In genomic region chr4:88727324-88727723, GRCm38 (mm10) we compare ENCODE assay signal across 9 mouse cellular contexts. TPM values are rescaled to one million over a fixed set of nuclear protein-coding genes. Genes with fewer than 3 reads are reported as not detected.
DNase-seq lines count a peak whose midpoint lies in the region; ATAC-seq and TF ChIP-seq lines count a peak whose summit lies in the region.
"Had no signal": no experiment of that assay in that cellular context is flagged by ENCODE, and none has a peak within 500 bp of the region (broad histone marks: within the 10 kb centered on the region; RNA-seq: fewer than 3 reads in every experiment).

No protein-coding gene starts in this region.

- H3K4me1 ChIP-seq in cortical plate, adult 2 months (ENCODE audit: control insufficient read depth, insufficient read depth, low read length): no peaks in the 10 kb centered on the region
- H3K4me1 ChIP-seq in liver, embryonic 11.5 days (replicated peaks; ENCODE audit: control insufficient read depth, insufficient read depth, low read length): no peaks in the 10 kb centered on the region
- no peaks in the 10 kb centered on the region for H3K4me1 ChIP-seq in stomach, postnatal 0 days (replicated peaks; ENCODE audit: control insufficient read depth, insufficient read depth)

- no peaks in the 10 kb centered on the region for H3K79me2 ChIP-seq in C2C12 (ENCODE audit: control insufficient read depth, insufficient read depth)

- no peaks in the 10 kb centered on the region for H3K79me3 ChIP-seq in C2C12 (ENCODE audit: low read depth)

- H3K9ac ChIP-seq in liver, embryonic 11.5 days (ENCODE audit: low read depth, low read length): no peak overlapping the region
- no peak overlapping the region for H3K9ac ChIP-seq in stomach, postnatal 0 days (ENCODE audit: low read length)

- no peak for TF ChIP-seq EP300 in stomach, postnatal 0 days (optimal IDR thresholded peaks at IDR 0.05)

- peak; percentile 60 for ATAC-seq in liver, embryonic 11.5 days (replicated peaks; ENCODE audit: low FRiP score)
- no peak for ATAC-seq in stomach, postnatal 0 days (ENCODE audit: low FRiP score, low TSS enrichment)

- no peak overlapping the region for H3ac ChIP-seq in C2C12 (ENCODE audit: control insufficient read depth, insufficient read length, low read depth)

- no peak for TF ChIP-seq POLR2A in cortical plate, adult 2 months (IDR thresholded peaks at IDR 0.05; ENCODE audit: extremely low read depth, insufficient read depth, low read length)

- no peaks in the 10 kb centered on the region for H3K36me3 ChIP-seq in C2C12 (ENCODE audit: control insufficient read depth, insufficient read depth)
- no peaks in the 10 kb centered on the region for H3K36me3 ChIP-seq in liver, embryonic 11.5 days (ENCODE audit: control insufficient read depth, insufficient read depth, low read length)
- H3K36me3 ChIP-seq in stomach, postnatal 0 days (ENCODE audit: control insufficient read depth, insufficient read depth, low read length): no peaks in the 10 kb centered on the region

- 0% methylated on average over 1 of the region's 1 CpGs for WGBS in liver, embryonic 11.5 days
- 0% methylated on average over 1 of the region's 1 CpGs for WGBS in stomach, postnatal 0 days

- H3K4me3 ChIP-seq in gastrocnemius, adult 2 months: no peak overlapping the region
- no peak overlapping the region for H3K4me3 ChIP-seq in C2C12 (ENCODE audit: insufficient read depth, poor library complexity, severe bottlenecking)
- H3K4me3 ChIP-seq in cortical plate, adult 2 months (ENCODE audit: insufficient read depth, low read length): no peak overlapping the region
- H3K4me3 ChIP-seq in liver, embryonic 11.5 days (ENCODE audit: low read depth, low read length): no peak overlapping the region
- H3K4me3 ChIP-seq in stomach, postnatal 0 days (ENCODE audit: low read depth, low read length): no peak overlapping the region

- peak; percentile 36 for DNase-seq in gastrocnemius, adult 2 months
- no peak for DNase-seq in gastrocnemius, postnatal 36 days
- DNase-seq in liver, embryonic 11.5 days (ENCODE audit: low spot score): no peak
- peak; percentile 36 for DNase-seq in stomach, postnatal 0 days (ENCODE audit: low spot score)
- DNase-seq in layer of hippocampus, adult 9-10 months (ENCODE audit: low spot score): no peak
- DNase-seq in testis, postnatal 14 days (ENCODE audit: low spot score): no peak

- no peak overlapping the region for H3K4me2 ChIP-seq in liver, embryonic 11.5 days
- no peak overlapping the region for H3K4me2 ChIP-seq in stomach, postnatal 0 days (replicated peaks; ENCODE audit: low read depth)

- H3K27me3 ChIP-seq in C2C12 (ENCODE audit: control insufficient read depth, insufficient read depth, insufficient read length): no peaks in the 10 kb centered on the region
- no peaks in the 10 kb centered on the region for H3K27me3 ChIP-seq in liver, embryonic 11.5 days (replicated peaks; ENCODE audit: control insufficient read depth, insufficient read depth, low read length)
- no peaks in the 10 kb centered on the region for H3K27me3 ChIP-seq in stomach, postnatal 0 days (ENCODE audit: control insufficient read depth, insufficient read depth, low read length)

- intact Hi-C loops in gastrocnemius, adult 2 months (cut with DNase I): loop anchor here (1.0 kb wide), 1 partner anchor 31 kb away; no protein-coding TSS in a partner anchor
- intact Hi-C loops in gastrocnemius, postnatal 36 days (cut with DNase I): loop anchor here (1.0 kb wide), 1 partner anchor 30 kb away; no protein-coding TSS in a partner anchor

- no peaks in the 10 kb centered on the region for H3K9me3 ChIP-seq in liver, embryonic 11.5 days (ENCODE audit: control insufficient read depth, low read length)
- H3K9me3 ChIP-seq in stomach, postnatal 0 days (ENCODE audit: control insufficient read depth, low read length): no peaks in the 10 kb centered on the region

- H3K27ac ChIP-seq in gastrocnemius, adult 2 months: no peak overlapping the region
- H3K27ac ChIP-seq in cortical plate, adult 2 months (ENCODE audit: insufficient read depth, low read length): no peak overlapping the region
- no peak overlapping the region for H3K27ac ChIP-seq in liver, embryonic 11.5 days (ENCODE audit: low read depth, low read length)
- no peak overlapping the region for H3K27ac ChIP-seq in stomach, postnatal 0 days (replicated peaks)

- peak; percentile 75 for TF ChIP-seq CTCF in gastrocnemius, adult 2 months (IDR thresholded peaks at IDR 0.05)
- TF ChIP-seq CTCF in C2C12 (IDR thresholded peaks at IDR 0.05; ENCODE audit: control insufficient read depth, insufficient read depth, insufficient read length): peak; percentile 11
- peak; percentile 56 for TF ChIP-seq CTCF in cortical plate, adult 2 months (IDR thresholded peaks at IDR 0.05; ENCODE audit: extremely low read depth, insufficient read depth, low read length)
- TF ChIP-seq CTCF in stomach, postnatal 0 days (IDR thresholded peaks at IDR 0.05; ENCODE audit: low read depth): peak; percentile 82

TF ChIP-seq in C2C12, 6 proteins besides CTCF, POLR2A, EP300 and RAD21:
- TF ChIP-seq FOSL1 (IDR thresholded peaks at IDR 0.05; ENCODE audit: insufficient read depth, low read length, poor library complexity, severe bottlenecking): no peak
- TF ChIP-seq MAX (IDR thresholded peaks at IDR 0.05): no peak
- TF ChIP-seq CEBPB (IDR thresholded peaks at IDR 0.05; ENCODE audit: low read depth): no peak
- no peak for TF ChIP-seq MYOG (IDR thresholded peaks at IDR 0.05; ENCODE audit: control insufficient read depth, extremely low read depth, insufficient read length)
- no peak for TF ChIP-seq MYOD1 (IDR thresholded peaks at IDR 0.05; ENCODE audit: control insufficient read depth, insufficient read length, low read depth)
- TF ChIP-seq USF1 (IDR thresholded peaks at IDR 0.05; ENCODE audit: low read depth): no peak

RNA-seq across cellular contexts. Expression of gene Klhl9, which starts 5.1 kb away (rescaled TPM):
- total RNA-seq in gastrocnemius, adult 2 months (2021): 10 to 100 TPM; 51.6 to 58.9 TPM
- 10 to 100 TPM; 43.9 to 50.4 TPM for total RNA-seq in gastrocnemius, postnatal 36 days (2021)
- 11.6 TPM for polyA plus RNA-seq in C2C12 (2012; fragmentation: generic; extraction: Trizol)
- polyA plus RNA-seq in cortical plate, adult 2 months (2012; rRNA removed): 38.5 and 40.5 TPM in 2 replicates
- 65.1 and 72.9 TPM in 2 replicates for polyA plus RNA-seq in liver, embryonic 11.5 days (2014; fragmentation: Nextera tagmentation; extraction: Ambion mirVana)
- 39.8 and 40.6 TPM in 2 replicates for polyA plus RNA-seq in stomach, postnatal 0 days (2015; fragmentation: Nextera tagmentation; extraction: Ambion mirVana)

RNA-seq across cellular contexts. Expression of gene Gm26566, which starts 5.7 kb away (rescaled TPM):
- under 1 TPM; 0.22 to 0.48 TPM for total RNA-seq in gastrocnemius, adult 2 months (2021)
- total RNA-seq in gastrocnemius, postnatal 36 days (2021): under 1 TPM in 1 of 2 experiments, not detected in 1; 0.42 TPM
- 1.9 TPM for polyA plus RNA-seq in C2C12 (2012; fragmentation: generic; extraction: Trizol)
- 0.61 and 1.2 TPM in 2 replicates for polyA plus RNA-seq in cortical plate, adult 2 months (2012; rRNA removed)
- polyA plus RNA-seq in liver, embryonic 11.5 days (2014; fragmentation: Nextera tagmentation; extraction: Ambion mirVana): 0.85 and 0.96 TPM in 2 replicates
- 0.19 and 0.51 TPM in 2 replicates for polyA plus RNA-seq in stomach, postnatal 0 days (2015; fragmentation: Nextera tagmentation; extraction: Ambion mirVana)

RNA-seq across cellular contexts. Expression of gene Gm13271, which starts 27.3 kb away (rescaled TPM):
- not detected for total RNA-seq in gastrocnemius, adult 2 months (2021)
- not detected for total RNA-seq in gastrocnemius, postnatal 36 days (2021)
- polyA plus RNA-seq in C2C12 (2012; fragmentation: generic; extraction: Trizol): not detected
- not detected in 2 replicates for polyA plus RNA-seq in cortical plate, adult 2 months (2012; rRNA removed)
- not detected in 2 replicates for polyA plus RNA-seq in liver, embryonic 11.5 days (2014; fragmentation: Nextera tagmentation; extraction: Ambion mirVana)
- polyA plus RNA-seq in stomach, postnatal 0 days (2015; fragmentation: Nextera tagmentation; extraction: Ambion mirVana): not detected in 2 replicates

RNA-seq across cellular contexts. Expression of gene Gm13283, which starts 32.6 kb away (rescaled TPM):
- not detected for total RNA-seq in gastrocnemius, adult 2 months (2021)
- not detected for total RNA-seq in gastrocnemius, postnatal 36 days (2021)
- not detected for polyA plus RNA-seq in C2C12 (2012; fragmentation: generic; extraction: Trizol)
- not detected in 2 replicates for polyA plus RNA-seq in cortical plate, adult 2 months (2012; rRNA removed)
- polyA plus RNA-seq in liver, embryonic 11.5 days (2014; fragmentation: Nextera tagmentation; extraction: Ambion mirVana): not detected in 2 replicates
- polyA plus RNA-seq in stomach, postnatal 0 days (2015; fragmentation: Nextera tagmentation; extraction: Ambion mirVana): 0.21 and 0.24 TPM in 2 replicates
- polyA plus RNA-seq: gonadal fat pad, adult 2 months had no signal

RNA-seq across cellular contexts. Expression of gene Ifnab, which starts 36.2 kb away (rescaled TPM):
- not detected for total RNA-seq in gastrocnemius, adult 2 months (2021)
- total RNA-seq in gastrocnemius, postnatal 36 days (2021): not detected
- polyA plus RNA-seq in C2C12 (2012; fragmentation: generic; extraction: Trizol): not detected
- polyA plus RNA-seq in cortical plate, adult 2 months (2012; rRNA removed): not detected in 2 replicates
- polyA plus RNA-seq in liver, embryonic 11.5 days (2014; fragmentation: Nextera tagmentation; extraction: Ambion mirVana): not detected in 2 replicates
- polyA plus RNA-seq in stomach, postnatal 0 days (2015; fragmentation: Nextera tagmentation; extraction: Ambion mirVana): not detected in 2 replicates
- polyA plus RNA-seq: gonadal fat pad, adult 2 months had no signal

Comparison
In these comparisons a context has a peak if more than half of its experiments do, and no peak if none do; other contexts are left out.
1. DNase-seq: peak in gastrocnemius, adult 2 months (single experiment) and stomach, postnatal 0 days (single experiment); none in gastrocnemius, postnatal 36 days (0 of 2), liver, embryonic 11.5 days (single experiment), layer of hippocampus, adult 9-10 months (single experiment) and testis, postnatal 14 days (single experiment).
2. CTCF ChIP-seq: peak in every context shown above with its lines; median percentile 82 in stomach, postnatal 0 days; 75 in gastrocnemius, adult 2 months; 56 in cortical plate, adult 2 months; 11 in C2C12.